Mouse (Mus musculus) frontal cortex, postnatal 36 days (tissue): ENCODE results near the gene Mob3a.

ENCODE experiments used
- DNase-seq, 2 experiments: peaks; one replicate each; pipeline ENCODE4 v3.0.0; 2022; ENCODE audit warnings: low spot score in 2 of 2

The Mob3a gene

GRCm38 (mm10) chr10:80677942-80678436 lies 23.8 kb downstream of the Mob3a start, which contains the start of gene Mknk2:
TSS of gene Mknk2 (minus strand) at chr10:80678112.
- DNase-seq = peak; percentile 75 to 77

- DNase-seq = no peak
Observed at GRCm38 (mm10) chr10:80677128-80677875, 24.5 kb downstream of the Mob3a start.

GRCm38 (mm10) chr10:80676198-80676928 lies 25.4 kb downstream of the Mob3a start:
- peak; percentile 99 for DNase-seq

GRCm38 (mm10) chr10:80675405-80676197 lies 26.2 kb downstream of the Mob3a start:
- DNase-seq = no peak

GRCm38 (mm10) chr10:80674851-80675404 lies 26.8 kb downstream of the Mob3a start:
- no peak for DNase-seq

- DNase-seq = no peak
Observed at GRCm38 (mm10) chr10:80674161-80674711, 27.5 kb downstream of the Mob3a start.

- no peak for DNase-seq
Observed at GRCm38 (mm10) chr10:80673690-80674089, 28.1 kb downstream of the Mob3a start.

- DNase-seq = no peak
Observed at GRCm38 (mm10) chr10:80671936-80672690, 29.7 kb downstream of the Mob3a start.

GRCm38 (mm10) chr10:80671251-80671650 lies 30.5 kb downstream of the Mob3a start:
- DNase-seq = no peak

- DNase-seq = no peak
Observed at GRCm38 (mm10) chr10:80670531-80670930, 31.2 kb downstream of the Mob3a start.

- no peak for DNase-seq
Observed at GRCm38 (mm10) chr10:80669737-80670485, 31.9 kb downstream of the Mob3a start.

- no peak for DNase-seq
Observed at GRCm38 (mm10) chr10:80669018-80669417, 32.8 kb downstream of the Mob3a start.

GRCm38 (mm10) chr10:80668614-80669013 lies 33.2 kb downstream of the Mob3a start:
- DNase-seq = no peak

GRCm38 (mm10) chr10:80666837-80667412 lies 34.9 kb downstream of the Mob3a start:
- DNase-seq = no peak

GRCm38 (mm10) chr10:80665981-80666733 lies 35.6 kb downstream of the Mob3a start:
- DNase-seq = no peak

- no peak for DNase-seq
Observed at GRCm38 (mm10) chr10:80665459-80665858, 36.3 kb downstream of the Mob3a start.

- no peak for DNase-seq
Observed at GRCm38 (mm10) chr10:80665016-80665380, 36.8 kb downstream of the Mob3a start.

- DNase-seq = peak in 1 of 2 experiments; percentile 39
Observed at GRCm38 (mm10) chr10:80664197-80665015, 37.4 kb downstream of the Mob3a start.
